Mouse (Mus musculus): ENCODE data around the gene Egfl7.

DNA sequence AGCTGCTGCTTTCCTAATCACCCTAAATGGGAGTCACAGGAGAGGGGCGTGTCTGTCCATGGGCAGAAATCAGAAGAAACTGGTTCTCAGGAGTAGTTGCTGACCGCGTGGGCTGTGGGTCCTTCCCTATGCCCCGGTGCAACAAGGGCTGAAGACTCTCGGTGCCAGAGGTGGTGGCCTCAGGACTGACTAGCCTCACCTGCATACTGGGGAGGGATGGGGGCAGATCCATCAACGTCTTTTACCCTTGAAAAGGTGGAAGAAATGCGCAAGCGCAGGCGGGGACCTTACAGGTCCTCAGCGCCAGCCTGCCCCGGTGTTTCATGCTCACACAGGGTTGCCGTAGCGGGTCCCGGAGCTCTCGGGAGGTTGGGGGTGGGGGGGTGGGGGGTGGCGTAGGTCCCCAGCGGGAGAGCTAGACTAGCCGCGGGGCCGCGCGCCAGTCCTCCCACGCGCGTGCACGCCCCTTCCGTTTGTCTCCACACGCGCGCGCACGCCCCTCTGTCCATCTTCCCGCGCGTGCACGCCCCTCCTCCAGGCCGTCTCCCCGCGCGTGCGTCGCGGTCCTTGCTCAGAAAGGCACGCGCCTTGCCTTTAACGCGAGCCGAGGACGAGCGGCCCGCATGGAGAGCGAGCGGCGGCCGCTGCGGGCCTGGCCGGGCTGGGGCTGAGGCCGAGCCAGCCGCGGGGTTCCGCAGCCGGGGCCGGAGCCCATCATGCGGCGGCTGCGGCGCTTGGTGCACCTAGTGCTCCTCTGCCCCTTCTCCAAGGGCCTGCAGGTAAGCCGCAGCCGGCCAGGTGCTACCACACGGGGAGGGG is 48.3 kb downstream of the Egfl7 start, which contains the start of gene Fam69b:
- TF ChIP-seq CTCF (IDR thresholded peaks at IDR 0.05; ENCODE audit: borderline replicate concordance, insufficient read depth, low read length), result no peak
- peak; percentile 72 for TF ChIP-seq POLR2A (IDR thresholded peaks at IDR 0.05; ENCODE audit: low read depth, low read length)
